In genomic region chr11:80429009-80429475, GRCm38 (mm10) we compare ENCODE assay signal across 8 mouse cellular contexts. TPM values are rescaled to one million over a fixed set of nuclear protein-coding genes. Genes with fewer than 3 reads are reported as not detected.
DNase-seq lines count a peak whose midpoint lies in the region; ATAC-seq lines count a peak whose summit lies in the region.

No protein-coding gene starts in this region.

- H3K27me3 ChIP-seq in embryonic facial prominence, embryonic 15.5 days = no peaks in the 10 kb centered on the region
- no peaks in the 10 kb centered on the region for H3K27me3 ChIP-seq in hindbrain, embryonic 14.5 days (ENCODE audit: control insufficient read depth, insufficient read depth, low read length)
- no peaks in the 10 kb centered on the region for H3K27me3 ChIP-seq in limb, embryonic 13.5 days
- no peaks in the 10 kb centered on the region for H3K27me3 ChIP-seq in midbrain, embryonic 11.5 days (ENCODE audit: control insufficient read depth, insufficient read depth, low read length)
- no peaks in the 10 kb centered on the region for H3K27me3 ChIP-seq in splenic B cell, adult 2 months (ENCODE audit: control insufficient read depth, insufficient read depth, low read length, poor library complexity, severe bottlenecking)

- WGBS in embryonic facial prominence, embryonic 15.5 days = under 1% methylated on average over 37 of the region's 37 CpGs
- 1% methylated on average over 36 of the region's 37 CpGs for WGBS in hindbrain, embryonic 14.5 days
- under 1% methylated on average over 37 of the region's 37 CpGs for WGBS in limb, embryonic 13.5 days
- WGBS in midbrain, embryonic 11.5 days = under 1% methylated on average over 36 of the region's 37 CpGs

- peaks cover 18% of the 10 kb centered on the region for H3K36me3 ChIP-seq in embryonic facial prominence, embryonic 15.5 days
- peaks cover 23% of the 10 kb centered on the region for H3K36me3 ChIP-seq in hindbrain, embryonic 14.5 days (replicated peaks; ENCODE audit: control insufficient read depth, insufficient read depth)
- peaks cover 19% of the 10 kb centered on the region for H3K36me3 ChIP-seq in limb, embryonic 13.5 days
- H3K36me3 ChIP-seq in midbrain, embryonic 11.5 days (ENCODE audit: control insufficient read depth, insufficient read depth, low read length) = peaks cover 8% of the 10 kb centered on the region; the same call in 1 of the 2 replicates
- peaks cover 2% of the 10 kb centered on the region; the same call in 1 of the 2 replicates for H3K36me3 ChIP-seq in splenic B cell, adult 2 months (ENCODE audit: control insufficient read depth, insufficient read depth, low read length, poor library complexity, severe bottlenecking)

- peak; percentile 51 for ATAC-seq in frontal cortex, adult (ENCODE audit: low TSS enrichment)
- peak; percentile 60; the same call in 1 of the 2 replicates for ATAC-seq in embryonic facial prominence, embryonic 15.5 days (ENCODE audit: insufficient number of reproducible peaks, low FRiP score, low TSS enrichment, low read depth)
- no peak; the same call in 1 of the 2 replicates for ATAC-seq in hindbrain, embryonic 14.5 days (ENCODE audit: low FRiP score)
- no peak for ATAC-seq in limb, embryonic 13.5 days (ENCODE audit: low FRiP score, low read depth)
- no peak; the same call in 1 of the 2 replicates for ATAC-seq in midbrain, embryonic 11.5 days (ENCODE audit: low FRiP score)

- peaks cover 7% of the 10 kb centered on the region; the same call in 1 of the 2 replicates for H3K4me1 ChIP-seq in embryonic facial prominence, embryonic 15.5 days
- peaks cover 9% of the 10 kb centered on the region for H3K4me1 ChIP-seq in hindbrain, embryonic 14.5 days (replicated peaks; ENCODE audit: control insufficient read depth, insufficient read depth, low read length)
- peaks cover 8% of the 10 kb centered on the region for H3K4me1 ChIP-seq in limb, embryonic 13.5 days
- peaks cover 8% of the 10 kb centered on the region for H3K4me1 ChIP-seq in midbrain, embryonic 11.5 days (ENCODE audit: control insufficient read depth, insufficient read depth, low read length)

- H3K9ac ChIP-seq in embryonic facial prominence, embryonic 15.5 days = peak overlapping the region; percentile 76
- H3K9ac ChIP-seq in hindbrain, embryonic 14.5 days = peak overlapping the region; percentile 79
- peak overlapping the region; percentile 95 for H3K9ac ChIP-seq in limb, embryonic 13.5 days
- peak overlapping the region; percentile 96 for H3K9ac ChIP-seq in midbrain, embryonic 11.5 days (ENCODE audit: low read length)

- no peak for DNase-seq in frontal cortex, postnatal 36 days (ENCODE audit: low spot score in 2 of 2)
- peak; percentile 57 for DNase-seq in Muller cell, postnatal 12 days (ENCODE audit: inconsistent ontology term)
- no peak for DNase-seq in hindbrain, embryonic 14.5 days (ENCODE audit: low spot score)
- DNase-seq in midbrain, embryonic 11.5 days (ENCODE audit: low spot score, missing footprints) = peak; percentile 95
- DNase-seq in splenic B cell, adult 2 months (ENCODE audit: low read depth, low spot score) = peak; percentile 24

- peak overlapping the region; percentile 56 for H3K4me2 ChIP-seq in embryonic facial prominence, embryonic 15.5 days (replicated peaks)
- H3K4me2 ChIP-seq in hindbrain, embryonic 14.5 days (replicated peaks) = peak overlapping the region; percentile 91
- H3K4me2 ChIP-seq in limb, embryonic 13.5 days (replicated peaks) = peak overlapping the region; percentile 81
- H3K4me2 ChIP-seq in midbrain, embryonic 11.5 days = peak overlapping the region; percentile 83

- H3K9me3 ChIP-seq in embryonic facial prominence, embryonic 15.5 days (replicated peaks) = no peaks in the 10 kb centered on the region
- no peaks in the 10 kb centered on the region for H3K9me3 ChIP-seq in hindbrain, embryonic 14.5 days (ENCODE audit: control insufficient read depth, low read length)
- no peaks in the 10 kb centered on the region for H3K9me3 ChIP-seq in limb, embryonic 13.5 days
- no peaks in the 10 kb centered on the region for H3K9me3 ChIP-seq in midbrain, embryonic 11.5 days (ENCODE audit: control insufficient read depth, low read length)

- peak overlapping the region; percentile 89 for H3K27ac ChIP-seq in embryonic facial prominence, embryonic 15.5 days (replicated peaks)
- peak overlapping the region; percentile 84 for H3K27ac ChIP-seq in hindbrain, embryonic 14.5 days
- H3K27ac ChIP-seq in limb, embryonic 13.5 days = peak overlapping the region; percentile 85
- H3K27ac ChIP-seq in midbrain, embryonic 11.5 days (ENCODE audit: low read depth, low read length) = peak overlapping the region; percentile 65

- H3K4me3 ChIP-seq in embryonic facial prominence, embryonic 15.5 days (replicated peaks) = peak overlapping the region; percentile 77
- peak overlapping the region; percentile 98 for H3K4me3 ChIP-seq in hindbrain, embryonic 14.5 days (replicated peaks; ENCODE audit: low read length)
- peak overlapping the region; percentile 99 for H3K4me3 ChIP-seq in limb, embryonic 13.5 days
- peak overlapping the region; percentile 98 for H3K4me3 ChIP-seq in midbrain, embryonic 11.5 days (ENCODE audit: low read depth, low read length)

RNA-seq across cellular contexts. Expression of gene Psmd11, which starts 0.6 kb away (rescaled TPM):
- 293 and 308 TPM in 2 replicates for polyA plus RNA-seq in embryonic facial prominence, embryonic 15.5 days (2015; fragmentation: Nextera tagmentation; extraction: Ambion mirVana)
- polyA plus RNA-seq in hindbrain, embryonic 14.5 days (2014; fragmentation: Nextera tagmentation; extraction: Ambion mirVana) = 256 and 266 TPM in 2 replicates
- 332 and 353 TPM in 2 replicates for polyA plus RNA-seq in limb, embryonic 13.5 days (2015; fragmentation: Nextera tagmentation; extraction: Ambion mirVana)
- polyA plus RNA-seq in midbrain, embryonic 11.5 days (2014; fragmentation: Nextera tagmentation; extraction: Ambion mirVana) = 347 and 375 TPM in 2 replicates

RNA-seq across cellular contexts. Expression of gene Zfp207, which starts 46.0 kb away (rescaled TPM):
- 203 and 207 TPM in 2 replicates for polyA plus RNA-seq in embryonic facial prominence, embryonic 15.5 days (2015; fragmentation: Nextera tagmentation; extraction: Ambion mirVana)
- 190 and 213 TPM in 2 replicates for polyA plus RNA-seq in hindbrain, embryonic 14.5 days (2014; fragmentation: Nextera tagmentation; extraction: Ambion mirVana)
- 253 and 263 TPM in 2 replicates for polyA plus RNA-seq in limb, embryonic 13.5 days (2015; fragmentation: Nextera tagmentation; extraction: Ambion mirVana)
- 338 and 371 TPM in 2 replicates for polyA plus RNA-seq in midbrain, embryonic 11.5 days (2014; fragmentation: Nextera tagmentation; extraction: Ambion mirVana)

RNA-seq across cellular contexts. Expression of gene Cdk5r1, which starts 47.8 kb away (rescaled TPM):
- 4.5 and 5.3 TPM in 2 replicates for polyA plus RNA-seq in embryonic facial prominence, embryonic 15.5 days (2015; fragmentation: Nextera tagmentation; extraction: Ambion mirVana)
- 90.1 and 92.7 TPM in 2 replicates for polyA plus RNA-seq in hindbrain, embryonic 14.5 days (2014; fragmentation: Nextera tagmentation; extraction: Ambion mirVana)
- polyA plus RNA-seq in limb, embryonic 13.5 days (2015; fragmentation: Nextera tagmentation; extraction: Ambion mirVana) = 3.3 and 3.7 TPM in 2 replicates
- 16.3 and 16.6 TPM in 2 replicates for polyA plus RNA-seq in midbrain, embryonic 11.5 days (2014; fragmentation: Nextera tagmentation; extraction: Ambion mirVana)

RNA-seq across cellular contexts. Expression of gene 5730455P16Rik, which starts 51.2 kb away (rescaled TPM):
- polyA plus RNA-seq in embryonic facial prominence, embryonic 15.5 days (2015; fragmentation: Nextera tagmentation; extraction: Ambion mirVana) = 20.3 and 20.9 TPM in 2 replicates
- polyA plus RNA-seq in hindbrain, embryonic 14.5 days (2014; fragmentation: Nextera tagmentation; extraction: Ambion mirVana) = 37.6 and 40.4 TPM in 2 replicates
- 25.8 and 27.0 TPM in 2 replicates for polyA plus RNA-seq in limb, embryonic 13.5 days (2015; fragmentation: Nextera tagmentation; extraction: Ambion mirVana)
- polyA plus RNA-seq in midbrain, embryonic 11.5 days (2014; fragmentation: Nextera tagmentation; extraction: Ambion mirVana) = 21.6 and 26.5 TPM in 2 replicates

Comparison
In these comparisons a context has a peak if more than half of its experiments do, and no peak if none do; other contexts are left out.
1. ATAC-seq: peak in frontal cortex, adult (single experiment) and embryonic facial prominence, embryonic 15.5 days (single experiment); none in hindbrain, embryonic 14.5 days (single experiment), limb, embryonic 13.5 days (single experiment) and midbrain, embryonic 11.5 days (single experiment).
2. DNase-seq: peak in Muller cell, postnatal 12 days (single experiment), midbrain, embryonic 11.5 days (single experiment) and splenic B cell, adult 2 months (single experiment); none in frontal cortex, postnatal 36 days (0 of 2) and hindbrain, embryonic 14.5 days (single experiment).
3. Peak in every context shown above with its lines, with median percentiles within 50 percentile points of each other: H3K27ac ChIP-seq, H3K4me2 ChIP-seq, H3K4me3 ChIP-seq and H3K9ac ChIP-seq.